Mouse (Mus musculus): ENCODE data around the gene Ovol2. TPM values are rescaled to one million over a fixed set of nuclear protein-coding genes. Genes with fewer than 3 reads are reported as not detected.

Gene Ovol2
- polyA plus RNA-seq, 1 experiment: 11.1 TPM

DNA sequence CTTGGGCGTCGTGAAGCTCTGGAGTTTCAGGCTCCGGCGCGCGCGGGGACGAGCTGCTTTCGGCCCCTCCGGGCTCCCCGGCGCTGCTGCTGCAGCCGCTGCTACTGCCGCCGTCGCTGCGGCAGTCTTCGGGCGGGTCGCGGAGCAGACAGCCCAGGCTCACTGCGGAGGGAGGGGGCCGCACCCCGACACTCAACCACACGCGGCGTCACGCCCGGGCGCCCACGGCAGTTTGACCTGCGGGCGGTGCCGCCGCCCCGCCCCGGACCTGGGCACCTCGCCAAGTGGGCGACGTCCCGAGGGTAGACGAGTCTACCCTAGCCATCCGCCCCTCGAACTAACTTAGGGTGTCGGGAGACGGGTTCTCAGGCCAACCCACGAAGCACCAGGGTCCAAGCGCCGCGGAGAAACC, 980 bp downstream of the Ovol2 start:
- peak overlapping the region; percentile 67 for H3K4me3 ChIP-seq (ENCODE audit: low read depth, low read length)
- no peaks in the 10 kb centered on the region for H3K36me3 ChIP-seq (ENCODE audit: control insufficient read depth, insufficient read depth, low read length, poor library complexity, severe bottlenecking)
- H3K9me3 ChIP-seq (replicated peaks; ENCODE audit: control insufficient read depth, insufficient read depth, low read length, poor library complexity, severe bottlenecking): no peaks in the 10 kb centered on the region
- H3K27ac ChIP-seq (ENCODE audit: insufficient read depth, low read length): no peak overlapping the region
- TF ChIP-seq POLR2A (IDR thresholded peaks at IDR 0.05; ENCODE audit: insufficient read depth, low read length): no peak
- TF ChIP-seq CTCF (IDR thresholded peaks at IDR 0.05; ENCODE audit: low read depth, low read length): no peak
- TF ChIP-seq EP300 (IDR thresholded peaks at IDR 0.05; ENCODE audit: insufficient read depth, low read depth, low read length): no peak
- H3K4me1 ChIP-seq (ENCODE audit: control insufficient read depth, insufficient read depth, low read length): peaks cover 5% of the 10 kb centered on the region
- H3K27me3 ChIP-seq (ENCODE audit: control insufficient read depth, insufficient read depth, low read length, poor library complexity, severe bottlenecking): 0 out of 2 replicates have a peak, but pooled peaks cover 2% of the 10 kb centered on the region
- H3K9ac ChIP-seq (ENCODE audit: low read depth, poor library complexity, severe bottlenecking): peak overlapping the region; percentile 58

- H3K9me3 ChIP-seq (replicated peaks; ENCODE audit: control insufficient read depth, insufficient read depth, low read length, poor library complexity, severe bottlenecking): no peaks in the 10 kb centered on the region
- no peak overlapping the region for H3K27ac ChIP-seq (ENCODE audit: insufficient read depth, low read length)
- 0 out of 2 replicates have a peak, but pooled peaks cover 2% of the 10 kb centered on the region for H3K27me3 ChIP-seq (ENCODE audit: control insufficient read depth, insufficient read depth, low read length, poor library complexity, severe bottlenecking)
- peaks cover 5% of the 10 kb centered on the region for H3K4me1 ChIP-seq (ENCODE audit: control insufficient read depth, insufficient read depth, low read length)
- TF ChIP-seq EP300 (IDR thresholded peaks at IDR 0.05; ENCODE audit: insufficient read depth, low read depth, low read length) (no peak), POLR2A (IDR thresholded peaks at IDR 0.05; ENCODE audit: insufficient read depth, low read length) (no peak), CTCF (IDR thresholded peaks at IDR 0.05; ENCODE audit: low read depth, low read length) (no peak)
- peak overlapping the region; percentile 58 for H3K9ac ChIP-seq (ENCODE audit: low read depth, poor library complexity, severe bottlenecking)
- peak overlapping the region; percentile 67 for H3K4me3 ChIP-seq (ENCODE audit: low read depth, low read length)
- H3K36me3 ChIP-seq (ENCODE audit: control insufficient read depth, insufficient read depth, low read length, poor library complexity, severe bottlenecking): no peaks in the 10 kb centered on the region
These were observed 1.5 kb downstream of the Ovol2 start for GRCm38 (mm10) chr2:144330352-144330959.

GRCm38 (mm10) chr2:144329937-144330336, 2.0 kb downstream of the Ovol2 start:
- peaks cover 5% of the 10 kb centered on the region for H3K4me1 ChIP-seq (ENCODE audit: control insufficient read depth, insufficient read depth, low read length)
- H3K9ac ChIP-seq (ENCODE audit: low read depth, poor library complexity, severe bottlenecking): peak overlapping the region; percentile 58
- no peak for TF ChIP-seq CTCF (IDR thresholded peaks at IDR 0.05; ENCODE audit: low read depth, low read length)
- no peak for TF ChIP-seq POLR2A (IDR thresholded peaks at IDR 0.05; ENCODE audit: insufficient read depth, low read length)
- no peak for TF ChIP-seq EP300 (IDR thresholded peaks at IDR 0.05; ENCODE audit: insufficient read depth, low read depth, low read length)
- 0 out of 2 replicates have a peak, but pooled peaks cover 2% of the 10 kb centered on the region for H3K27me3 ChIP-seq (ENCODE audit: control insufficient read depth, insufficient read depth, low read length, poor library complexity, severe bottlenecking)
- H3K36me3 ChIP-seq (ENCODE audit: control insufficient read depth, insufficient read depth, low read length, poor library complexity, severe bottlenecking): no peaks in the 10 kb centered on the region
- no peak overlapping the region for H3K27ac ChIP-seq (ENCODE audit: insufficient read depth, low read length)
- peak overlapping the region; percentile 36; the same call in 1 of the 2 replicates for H3K4me3 ChIP-seq (ENCODE audit: low read depth, low read length)
- H3K9me3 ChIP-seq (replicated peaks; ENCODE audit: control insufficient read depth, insufficient read depth, low read length, poor library complexity, severe bottlenecking): no peaks in the 10 kb centered on the region

GRCm38 (mm10) chr2:144329451-144329850, 2.5 kb downstream of the Ovol2 start:
- TF ChIP-seq EP300 (IDR thresholded peaks at IDR 0.05; ENCODE audit: insufficient read depth, low read depth, low read length) (no peak), CTCF (IDR thresholded peaks at IDR 0.05; ENCODE audit: low read depth, low read length) (no peak), POLR2A (IDR thresholded peaks at IDR 0.05; ENCODE audit: insufficient read depth, low read length) (no peak)
- H3K9me3 ChIP-seq (replicated peaks; ENCODE audit: control insufficient read depth, insufficient read depth, low read length, poor library complexity, severe bottlenecking): no peaks in the 10 kb centered on the region
- peaks cover 5% of the 10 kb centered on the region for H3K4me1 ChIP-seq (ENCODE audit: control insufficient read depth, insufficient read depth, low read length)
- H3K27me3 ChIP-seq (ENCODE audit: control insufficient read depth, insufficient read depth, low read length, poor library complexity, severe bottlenecking): 0 out of 2 replicates have a peak, but pooled peaks cover 2% of the 10 kb centered on the region
- no peak overlapping the region; the same call in 1 of the 2 replicates for H3K4me3 ChIP-seq (ENCODE audit: low read depth, low read length)
- no peaks in the 10 kb centered on the region for H3K36me3 ChIP-seq (ENCODE audit: control insufficient read depth, insufficient read depth, low read length, poor library complexity, severe bottlenecking)
- peak overlapping the region; percentile 58; the same call in 1 of the 2 replicates for H3K9ac ChIP-seq (ENCODE audit: low read depth, poor library complexity, severe bottlenecking)
- no peak overlapping the region for H3K27ac ChIP-seq (ENCODE audit: insufficient read depth, low read length)

- Histone ChIP-seq H3K4me3 (ENCODE audit: low read depth, low read length) (no peak overlapping the region), H3K36me3 (ENCODE audit: control insufficient read depth, insufficient read depth, low read length, poor library complexity, severe bottlenecking) (no peaks in the 10 kb centered on the region), H3K27ac (ENCODE audit: insufficient read depth, low read length) (no peak overlapping the region), H3K4me1 (ENCODE audit: control insufficient read depth, insufficient read depth, low read length) (peaks cover 3% of the 10 kb centered on the region), H3K27me3 (ENCODE audit: control insufficient read depth, insufficient read depth, low read length, poor library complexity, severe bottlenecking) (no peaks in the 10 kb centered on the region), H3K9ac (ENCODE audit: low read depth, poor library complexity, severe bottlenecking) (no peak overlapping the region), H3K9me3 (replicated peaks; ENCODE audit: control insufficient read depth, insufficient read depth, low read length, poor library complexity, severe bottlenecking) (no peaks in the 10 kb centered on the region)
- no peak for TF ChIP-seq CTCF (IDR thresholded peaks at IDR 0.05; ENCODE audit: low read depth, low read length)
- no peak for TF ChIP-seq EP300 (IDR thresholded peaks at IDR 0.05; ENCODE audit: insufficient read depth, low read depth, low read length)
- TF ChIP-seq POLR2A (IDR thresholded peaks at IDR 0.05; ENCODE audit: insufficient read depth, low read length): no peak
These were observed 7.7 kb downstream of the Ovol2 start for GRCm38 (mm10) chr2:144324218-144324617.

DNA sequence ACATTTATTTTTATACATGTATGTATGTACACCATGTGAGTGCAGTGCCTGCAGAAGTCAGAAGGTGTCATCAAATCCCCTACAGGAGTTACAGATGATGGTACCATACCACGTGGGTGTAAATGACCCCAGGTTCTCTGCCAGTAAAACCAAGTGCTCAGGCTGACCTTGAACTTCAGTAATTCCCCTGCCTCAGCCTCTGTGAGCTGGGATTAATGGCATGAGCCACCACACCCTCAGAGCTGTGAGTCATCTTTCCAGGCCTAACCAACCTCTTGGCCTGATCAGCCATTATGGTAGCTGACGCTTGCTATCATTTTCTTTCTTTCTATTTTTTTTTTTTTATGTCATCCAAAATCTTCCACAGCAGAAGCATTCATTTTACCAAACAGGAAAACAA, 20.6 kb downstream of the Ovol2 start:
- Histone ChIP-seq H3K36me3 (ENCODE audit: control insufficient read depth, insufficient read depth, low read length, poor library complexity, severe bottlenecking) (no peaks in the 10 kb centered on the region; the same call in 1 of the 2 replicates), H3K9me3 (replicated peaks; ENCODE audit: control insufficient read depth, insufficient read depth, low read length, poor library complexity, severe bottlenecking) (no peaks in the 10 kb centered on the region), H3K9ac (ENCODE audit: low read depth, poor library complexity, severe bottlenecking) (no peak overlapping the region), H3K4me3 (ENCODE audit: low read depth, low read length) (no peak overlapping the region), H3K27ac (ENCODE audit: insufficient read depth, low read length) (no peak overlapping the region), H3K27me3 (ENCODE audit: control insufficient read depth, insufficient read depth, low read length, poor library complexity, severe bottlenecking) (no peaks in the 10 kb centered on the region), H3K4me1 (ENCODE audit: control insufficient read depth, insufficient read depth, low read length) (peaks cover 1% of the 10 kb centered on the region)
- TF ChIP-seq CTCF (IDR thresholded peaks at IDR 0.05; ENCODE audit: low read depth, low read length): no peak
- TF ChIP-seq EP300 (IDR thresholded peaks at IDR 0.05; ENCODE audit: insufficient read depth, low read depth, low read length): no peak
- no peak for TF ChIP-seq POLR2A (IDR thresholded peaks at IDR 0.05; ENCODE audit: insufficient read depth, low read length)

All from ES-Bruce4 (cell line).